Mouse (Mus musculus) kidney, postnatal 25 days (tissue): ENCODE data around the gene Btg4.

Source experiments
- DNase-seq, 2 experiments: peaks; one replicate each; pipeline ENCODE4 v3.0.0; 2021; ENCODE audit warnings: mixed read lengths in 2 of 2

The Btg4 gene

GRCm38 (mm10) chr9:51060601-51061000 lies at the start of gene Btg4:
Gene Btg4, plus strand, starts transcription at chr9:51060901.
- no peak for DNase-seq

- no peak for DNase-seq
Measured at GRCm38 (mm10) chr9:51013644-51014043, 47.1 kb upstream of the Btg4 start.

- DNase-seq, result no peak
Measured at GRCm38 (mm10) chr9:51015732-51016131, 45.0 kb upstream of the Btg4 start.

- DNase-seq, result no peak
Measured at GRCm38 (mm10) chr9:51019670-51020069, 41.0 kb upstream of the Btg4 start.

GRCm38 (mm10) chr9:51020351-51020750 lies 40.4 kb upstream of the Btg4 start:
- DNase-seq, result no peak

- DNase-seq, result no peak
Measured at GRCm38 (mm10) chr9:51021123-51021795, 39.4 kb upstream of the Btg4 start.

- DNase-seq, result no peak
Measured at GRCm38 (mm10) chr9:51026952-51027351, 33.7 kb upstream of the Btg4 start.

GRCm38 (mm10) chr9:51030147-51030546 lies 30.6 kb upstream of the Btg4 start:
- DNase-seq, result no peak

- no peak for DNase-seq
Measured at GRCm38 (mm10) chr9:51031603-51032002, 29.1 kb upstream of the Btg4 start.

- DNase-seq, result no peak
Measured at GRCm38 (mm10) chr9:51032291-51032690, 28.4 kb upstream of the Btg4 start.

GRCm38 (mm10) chr9:51032785-51033529 lies 27.7 kb upstream of the Btg4 start:
- DNase-seq, result no peak

- DNase-seq, result no peak
Measured at GRCm38 (mm10) chr9:51041491-51041980, 19.2 kb upstream of the Btg4 start.

GRCm38 (mm10) chr9:51042136-51042535 lies 18.6 kb upstream of the Btg4 start:
- no peak for DNase-seq

- no peak for DNase-seq
Measured at GRCm38 (mm10) chr9:51052180-51052579, 8.5 kb upstream of the Btg4 start.

GRCm38 (mm10) chr9:51056360-51057324 lies 4.1 kb upstream of the Btg4 start:
- DNase-seq, result peak in 1 of 2 experiments; percentile 17

- no peak for DNase-seq
Measured at GRCm38 (mm10) chr9:51058951-51059521, 1.7 kb upstream of the Btg4 start.

GRCm38 (mm10) chr9:51068202-51068601 lies 7.5 kb downstream of the Btg4 start:
- no peak for DNase-seq

GRCm38 (mm10) chr9:51070801-51071200 lies 10.1 kb downstream of the Btg4 start:
- DNase-seq, result no peak

GRCm38 (mm10) chr9:51075780-51076179 lies 15.1 kb downstream of the Btg4 start:
- peak; percentile 52 to 65 for DNase-seq

- DNase-seq, result peak in 1 of 2 experiments; percentile 40
Measured at GRCm38 (mm10) chr9:51076300-51076978, 15.7 kb downstream of the Btg4 start.

GRCm38 (mm10) chr9:51076979-51077315 lies 16.2 kb downstream of the Btg4 start, which contains the start of gene Layn:
Gene Layn, minus strand, starts transcription at chr9:51077094.
- peak; percentile 86 to 93 for DNase-seq

GRCm38 (mm10) chr9:51081614-51082013 lies 20.9 kb downstream of the Btg4 start:
- DNase-seq, result no peak
